Mouse (Mus musculus) stomach, postnatal 0 days (tissue): ENCODE data around the gene Polr2b. TPM values are rescaled to one million over a fixed set of nuclear protein-coding genes. Genes with fewer than 3 reads are reported as not detected.

ENCODE experiments used
- ATAC-seq: fragments of 200-750 bp; cut with Nextera tagmentation; 2 replicates; pipeline ENCODE4 v1.8.0; 2017; ENCODE audit not compliant: low FRiP score, low TSS enrichment
- DNase-seq: peaks from one replicate; pipeline ENCODE4 v3.0.0-alpha.2; 2016; ENCODE audit warnings: low spot score
- H3K27ac ChIP-seq: fragments of 300-500 bp; sonication (generic); replicated peaks from 2 replicates; pipeline ENCODE4 v1.5.1; 2014; ENCODE audit warnings: mild to moderate bottlenecking, control low read depth
- H3K27me3 ChIP-seq: fragments of 300-500 bp; sonication (generic); 2 replicates; pipeline ENCODE4 v1.6.1; 2014; ENCODE audit warnings: low read length; ENCODE audit not compliant: control insufficient read depth, insufficient read depth
- H3K36me3 ChIP-seq: fragments of 300-500 bp; sonication (generic); 2 replicates; pipeline ENCODE4 v1.6.1; 2014; ENCODE audit warnings: low read length, mixed read lengths; ENCODE audit not compliant: control insufficient read depth, insufficient read depth
- H3K4me1 ChIP-seq: fragments of 300-500 bp; sonication (generic); replicated peaks from 2 replicates; pipeline ENCODE4 v1.6.1; 2014; ENCODE audit warnings: antibody characterized with exemption; ENCODE audit not compliant: control insufficient read depth, insufficient read depth
- H3K4me2 ChIP-seq: fragments of 300-500 bp; sonication (generic); replicated peaks from 2 replicates; pipeline ENCODE4 v1.6.1; 2014; ENCODE audit warnings: low read depth, mild to moderate bottlenecking, control low read depth, moderate library complexity
- H3K4me3 ChIP-seq: fragments of 300-500 bp; sonication (generic); 2 replicates; pipeline ENCODE4 v1.5.1; 2014; ENCODE audit warnings: low read depth, low read length, control low read depth
- H3K9ac ChIP-seq: fragments of 300-500 bp; sonication (generic); 2 replicates; pipeline ENCODE4 v1.6.1; 2014; ENCODE audit warnings: mild to moderate bottlenecking, low read length, control low read depth, mixed read lengths
- H3K9me3 ChIP-seq: fragments of 300-500 bp; sonication (generic); 2 replicates; pipeline ENCODE4 v1.6.1; 2016; ENCODE audit warnings: low read length; ENCODE audit not compliant: control insufficient read depth
- CTCF ChIP-seq: IDR thresholded peaks from 2 replicates; pipeline ENCODE4 v1.5.1; 2016; ENCODE audit warnings: antibody characterized with exemption, low read depth, mild to moderate bottlenecking, moderate library complexity
- EP300 ChIP-seq: optimal IDR thresholded peaks from 2 replicates; pipeline ENCODE3; 2016; ENCODE audit warnings: antibody characterized with exemption
- WGBS: fragments of 180-500 bp; shearing (Covaris S2); extraction: QIAGEN DNeasy Blood & Tissue Kit; methylation state at CpG from one replicate; pipeline ENCODE4 v1.1.7; 2014; 5-methylcytosine and 5-hydroxymethylcytosine counted together
- polyA plus RNA-seq: library from polyadenylated mRNA; unstranded; fragments of >200 nt; fragmentation: Nextera tagmentation; extraction: Ambion mirVana; gene quantifications from 2 replicates; pipeline ENCODE4 v1.2.1, GENCODE M21; 2015

The Polr2b gene
- polyA plus RNA-seq, 1 experiment from 2014 or later = 23.5 TPM

GRCm38 (mm10) chr5:77361006-77361405, 51.1 kb downstream of the Polr2b start:
- no peak for DNase-seq
- Histone ChIP-seq H3K36me3 (no peaks in the 10 kb centered on the region), H3K4me3 (no peak overlapping the region), H3K4me2 (no peak overlapping the region), H3K9ac (no peak overlapping the region), H3K27ac (no peak overlapping the region), H3K9me3 (no peaks in the 10 kb centered on the region), H3K27me3 (no peaks in the 10 kb centered on the region), H3K4me1 (peaks cover 6% of the 10 kb centered on the region; the same call in 1 of the 2 replicates)
- 55% methylated on average over 4 of the region's 4 CpGs for WGBS
- ATAC-seq = no peak
- TF ChIP-seq EP300 = no peak
- TF ChIP-seq CTCF = no peak

- Histone ChIP-seq H3K9ac (no peak overlapping the region), H3K4me3 (no peak overlapping the region), H3K4me2 (no peak overlapping the region), H3K36me3 (no peaks in the 10 kb centered on the region), H3K27ac (no peak overlapping the region), H3K9me3 (no peaks in the 10 kb centered on the region), H3K27me3 (no peaks in the 10 kb centered on the region), H3K4me1 (peaks cover 5% of the 10 kb centered on the region; the same call in 1 of the 2 replicates)
- no peak for DNase-seq
- WGBS = 26% methylated on average over 3 of the region's 3 CpGs
- TF ChIP-seq CTCF = no peak
- no peak for TF ChIP-seq EP300
- ATAC-seq = no peak
These were observed 52.2 kb downstream of the Polr2b start for GRCm38 (mm10) chr5:77362120-77362519.

GRCm38 (mm10) chr5:77363650-77364049, 53.7 kb downstream of the Polr2b start:
- Histone ChIP-seq H3K9me3 (no peaks in the 10 kb centered on the region), H3K9ac (no peak overlapping the region), H3K4me2 (no peak overlapping the region), H3K4me1 (peaks cover 7% of the 10 kb centered on the region; the same call in 1 of the 2 replicates), H3K27ac (no peak overlapping the region), H3K27me3 (no peaks in the 10 kb centered on the region), H3K36me3 (no peaks in the 10 kb centered on the region), H3K4me3 (no peak overlapping the region)
- ATAC-seq (no peak), DNase-seq (no peak)
- 73% methylated on average over 6 of the region's 6 CpGs for WGBS
- no peak for TF ChIP-seq EP300
- no peak for TF ChIP-seq CTCF

GRCm38 (mm10) chr5:77364443-77365038, 54.6 kb downstream of the Polr2b start:
- H3K27ac ChIP-seq = 0 out of 2 replicates have a peak overlapping the region, but pooled peaks have one; percentile 9
- 0 out of 2 replicates have a peak, but pooled peaks have one; percentile 16 for ATAC-seq
- no peaks in the 10 kb centered on the region for H3K9me3 ChIP-seq
- TF ChIP-seq CTCF (no peak), EP300 (no peak)
- H3K4me1 ChIP-seq = peaks cover 11% of the 10 kb centered on the region
- H3K9ac ChIP-seq = no peak overlapping the region
- no peak for DNase-seq
- 77% methylated on average over 3 of the region's 3 CpGs for WGBS
- no peaks in the 10 kb centered on the region for H3K27me3 ChIP-seq
- H3K4me3 ChIP-seq = no peak overlapping the region
- H3K36me3 ChIP-seq = no peaks in the 10 kb centered on the region
- no peak overlapping the region for H3K4me2 ChIP-seq

- DNase-seq (no peak), ATAC-seq (0 out of 2 replicates have a peak, but pooled peaks have one; percentile 15)
- WGBS = 62% methylated on average over 8 of the region's 8 CpGs
- Histone ChIP-seq H3K27me3 (no peaks in the 10 kb centered on the region), H3K27ac (peak overlapping the region; percentile 84), H3K4me1 (peaks cover 16% of the 10 kb centered on the region), H3K4me3 (no peak overlapping the region), H3K9me3 (no peaks in the 10 kb centered on the region), H3K36me3 (no peaks in the 10 kb centered on the region), H3K4me2 (no peak overlapping the region), H3K9ac (no peak overlapping the region)
- TF ChIP-seq EP300 = no peak
- no peak for TF ChIP-seq CTCF
These were observed 56.4 kb downstream of the Polr2b start for GRCm38 (mm10) chr5:77366313-77366712.

GRCm38 (mm10) chr5:77367145-77367544, 57.2 kb downstream of the Polr2b start:
- H3K27me3 ChIP-seq = no peaks in the 10 kb centered on the region
- WGBS = 71% methylated on average over 1 of the region's 1 CpGs
- no peak for TF ChIP-seq CTCF
- no peak for TF ChIP-seq EP300

More at GRCm38 (mm10) chr5:77367145-77367544, 57.2 kb downstream of the Polr2b start:
- Histone ChIP-seq H3K27ac (peak overlapping the region; percentile 84), H3K4me3 (no peak overlapping the region), H3K4me2 (no peak overlapping the region), H3K4me1 (peaks cover 16% of the 10 kb centered on the region), H3K9ac (no peak overlapping the region; the same call in 1 of the 2 replicates), H3K36me3 (no peaks in the 10 kb centered on the region), H3K9me3 (no peaks in the 10 kb centered on the region)
- DNase-seq (no peak), ATAC-seq (no peak)
